Mouse (Mus musculus) E14TG2a.4 (cell line): Measurements from ENCODE around the gene Hnrnpc.

Experiments used
- CTCF ChIP-seq: conservative IDR thresholded peaks from 2 replicates; pipeline ENCODE4 v1.5.1; 2014; ENCODE audit warnings: low read length
- NANOG ChIP-seq: IDR thresholded peaks from 2 replicates; pipeline ENCODE4 v1.6.1; 2014; ENCODE audit warnings: borderline replicate concordance, low read length, mixed read lengths
- POU5F1 ChIP-seq: IDR thresholded peaks from 2 replicates; pipeline ENCODE4 v1.6.1; 2014; ENCODE audit warnings: low read length, borderline replicate concordance

GRCm38 (mm10) chr14:52133584-52133983 is 29.8 kb upstream of the Hnrnpc start:
- TF ChIP-seq CTCF (no peak), POU5F1 (no peak), NANOG (no peak)
